Mouse (Mus musculus) embryonic facial prominence, embryonic 11.5 days (tissue): ENCODE results near the gene Vmn1r101. TPM values are rescaled to one million over a fixed set of nuclear protein-coding genes. Genes with fewer than 3 reads are reported as not detected.
"Not testable (repeated sequence)": the region's sequence is repeated elsewhere in the genome, so short reads cannot be mapped to it uniquely, and the experiment has no call there.

ENCODE experiments used
- ATAC-seq: fragments of 200-750 bp; cut with Nextera tagmentation; replicated peaks from 2 replicates; pipeline ENCODE4 v1.8.0; 2017; ENCODE audit warnings: low read depth; ENCODE audit not compliant: insufficient number of reproducible peaks, low FRiP score, low TSS enrichment
- DNase-seq: peaks from one replicate; pipeline ENCODE4 v3.0.0-alpha.2; 2015; ENCODE audit warnings: low spot score
- H3K27ac ChIP-seq: fragments of 300-500 bp; sonication (generic); replicated peaks from 2 replicates; pipeline ENCODE4 v1.5.1; 2014; ENCODE audit warnings: mild to moderate bottlenecking, low read depth, low read length, control low read depth
- H3K27me3 ChIP-seq: fragments of 300-500 bp; sonication (generic); 2 replicates; pipeline ENCODE4 v1.6.1; 2014; ENCODE audit warnings: mild to moderate bottlenecking, low read length, moderate library complexity, mixed read lengths; ENCODE audit not compliant: control insufficient read depth, insufficient read depth
- H3K36me3 ChIP-seq: fragments of 300-500 bp; sonication (generic); replicated peaks from 2 replicates; pipeline ENCODE4 v1.6.1; 2014; ENCODE audit warnings: low read depth, mild to moderate bottlenecking, low read length, moderate library complexity, mixed read lengths; ENCODE audit not compliant: control insufficient read depth, insufficient read depth
- H3K4me1 ChIP-seq: fragments of 300-500 bp; sonication (generic); 2 replicates; pipeline ENCODE4 v1.6.1; 2014; ENCODE audit warnings: low read length, mixed read lengths; ENCODE audit not compliant: control insufficient read depth, insufficient read depth
- H3K4me2 ChIP-seq: fragments of 300-500 bp; sonication (generic); 2 replicates; pipeline ENCODE4 v1.6.1; 2014; ENCODE audit warnings: low read depth, mild to moderate bottlenecking, control low read depth, low read length, moderate library complexity
- H3K4me3 ChIP-seq: fragments of 300-500 bp; sonication (generic); 2 replicates; pipeline ENCODE4 v1.5.1; 2014; ENCODE audit warnings: low read depth, low read length, control low read depth
- H3K9ac ChIP-seq: fragments of 300-500 bp; sonication (generic); replicated peaks from 2 replicates; pipeline ENCODE4 v1.6.1; 2014; ENCODE audit warnings: mild to moderate bottlenecking, control low read depth, low read length
- H3K9me3 ChIP-seq: fragments of 300-500 bp; sonication (generic); replicated peaks from 2 replicates; pipeline ENCODE4 v1.6.1; 2016; ENCODE audit warnings: mild to moderate bottlenecking, low read length, inconsistent platforms, mixed read lengths; ENCODE audit not compliant: control insufficient read depth
- WGBS: fragments of 180-500 bp; shearing (Covaris S2); extraction: QIAGEN DNeasy Blood & Tissue Kit; methylation state at CpG from one replicate; pipeline ENCODE4 v1.1.7; 2014; 5-methylcytosine and 5-hydroxymethylcytosine counted together
- polyA plus RNA-seq: library from polyadenylated mRNA; unstranded; fragments of >200 nt; fragmentation: Nextera tagmentation; extraction: Ambion mirVana; gene quantifications from 2 replicates; pipeline ENCODE4 v1.2.1, GENCODE M21; 2014

Gene Vmn1r101
- not detected in 2 replicates for polyA plus RNA-seq

DNA sequence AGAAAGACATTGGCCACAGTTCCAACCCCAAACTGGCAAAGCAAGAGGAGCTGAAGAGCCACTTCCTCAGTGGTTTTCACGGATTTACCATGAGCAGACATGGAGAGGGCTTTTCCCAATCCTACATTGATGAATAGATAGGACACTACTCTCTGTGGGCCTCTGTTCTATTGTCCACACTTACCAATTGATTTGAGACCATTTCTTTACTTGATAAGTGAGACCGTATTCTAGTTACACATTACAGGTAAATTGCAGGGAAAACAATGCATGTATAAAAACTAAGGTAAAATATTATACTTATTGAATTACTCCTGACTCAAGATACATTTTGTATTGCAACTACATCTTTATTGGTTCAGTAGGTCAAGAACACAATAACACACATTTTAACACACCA is at the start of gene Vmn1r101:
Gene Vmn1r101 (minus strand): TSS at position 101 of the 400 bp plus-strand sequence.
- not testable (repeated sequence) for H3K4me3 ChIP-seq, H3K27me3 ChIP-seq, ATAC-seq, DNase-seq, H3K9me3 ChIP-seq, H3K4me1 ChIP-seq, H3K36me3 ChIP-seq, H3K9ac ChIP-seq, H3K27ac ChIP-seq, H3K4me2 ChIP-seq
- WGBS = no CpG with 5 or more reads among the region's 2 CpGs

DNA sequence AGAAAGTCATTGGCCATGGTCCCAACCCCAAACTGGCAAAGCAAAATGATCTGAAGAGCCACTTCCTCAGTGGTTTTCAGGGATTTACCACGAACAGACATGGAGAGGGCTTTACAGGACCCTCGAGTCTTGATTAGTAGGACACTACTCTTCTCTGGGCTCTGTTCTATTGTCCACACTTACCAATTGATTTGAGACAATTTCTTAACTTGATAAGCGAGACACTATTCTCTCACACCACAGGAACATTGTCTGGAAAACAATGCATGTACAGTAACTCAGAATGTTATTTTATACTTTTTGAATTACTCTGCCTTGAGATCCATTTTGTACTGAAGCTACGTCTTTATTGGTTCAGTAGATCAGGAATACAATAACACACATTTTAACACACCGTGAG is 32.4 kb upstream of the Vmn1r101 start, which contains the start of gene Gm10670:
Gene Gm10670 (minus strand): TSS at position 101 of the 400 bp plus-strand sequence.
- not testable (repeated sequence) for H3K4me3 ChIP-seq, H3K9me3 ChIP-seq, H3K4me2 ChIP-seq, H3K36me3 ChIP-seq, H3K27me3 ChIP-seq, H3K27ac ChIP-seq, DNase-seq, ATAC-seq, H3K4me1 ChIP-seq, H3K9ac ChIP-seq
- WGBS = no CpG with 5 or more reads among the region's 5 CpGs

DNA sequence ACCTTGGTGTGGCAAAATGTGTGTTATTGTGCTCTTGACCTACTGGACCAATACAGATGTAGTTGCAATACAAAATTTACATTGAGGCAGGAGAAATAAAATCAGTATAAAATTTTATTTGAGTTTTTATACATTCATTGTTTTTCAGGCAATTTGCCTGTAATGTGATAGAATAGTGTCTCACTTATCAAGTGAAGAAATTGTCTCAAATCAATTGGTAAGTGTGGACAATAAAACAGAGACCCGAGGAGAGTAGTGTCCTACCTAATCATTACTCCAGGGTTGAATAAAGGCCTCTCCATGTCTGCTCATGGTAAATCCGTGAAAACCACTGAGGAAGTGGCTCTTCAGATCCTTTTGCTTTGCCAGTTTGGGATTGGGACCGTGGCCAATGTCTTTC is 24.8 kb downstream of the Vmn1r101 start, which contains the start of gene Vmn1r100:
Gene Vmn1r100 (plus strand): TSS at position 301 of the 400 bp plus-strand sequence.
- H3K4me3 ChIP-seq, H3K4me1 ChIP-seq, H3K27me3 ChIP-seq, H3K9me3 ChIP-seq, H3K4me2 ChIP-seq, H3K9ac ChIP-seq, H3K36me3 ChIP-seq, H3K27ac ChIP-seq, DNase-seq, ATAC-seq: not testable (repeated sequence)
- WGBS = no CpG with 5 or more reads among the region's 3 CpGs

Other genes with a start within 250 kb of the Vmn1r101 start
- gene Vmn1r95, start 248.9 kb downstream of the Vmn1r101 start, polyA plus RNA-seq = not detected in 2 replicates
- not detected in 2 replicates for gene Gm6164, start 237.0 kb downstream of the Vmn1r101 start, polyA plus RNA-seq
- not detected in 2 replicates for gene Gm4498, start 208.8 kb downstream of the Vmn1r101 start, polyA plus RNA-seq
- gene Gm5890, start 179.8 kb downstream of the Vmn1r101 start, polyA plus RNA-seq = not detected in 2 replicates
- not detected in 2 replicates for gene Gm4133, start 108.5 kb downstream of the Vmn1r101 start, polyA plus RNA-seq
- not detected in 2 replicates for gene Gm5728, start 67.2 kb downstream of the Vmn1r101 start, polyA plus RNA-seq
- gene Vmn1r100, start 24.7 kb downstream of the Vmn1r101 start, polyA plus RNA-seq = not detected in 2 replicates
- not detected in 2 replicates for gene Gm10670, start 32.3 kb upstream of the Vmn1r101 start, polyA plus RNA-seq
- gene Vmn1r103, start 67.9 kb upstream of the Vmn1r101 start, polyA plus RNA-seq = not detected in 2 replicates
- not detected in 2 replicates for gene Vmn1r104, start 91.2 kb upstream of the Vmn1r101 start, polyA plus RNA-seq
- gene Gm5726, start 103.2 kb upstream of the Vmn1r101 start, polyA plus RNA-seq = not detected in 2 replicates
- gene Gm4141, start 133.6 kb upstream of the Vmn1r101 start, polyA plus RNA-seq = not detected in 2 replicates
- gene Gm4513, start 156.4 kb upstream of the Vmn1r101 start, polyA plus RNA-seq = not detected in 2 replicates
- gene Vmn1r107, start 226.3 kb upstream of the Vmn1r101 start, polyA plus RNA-seq = not detected in 2 replicates